Mouse (Mus musculus): ENCODE measurements around the gene Spatc1l.

DNA sequence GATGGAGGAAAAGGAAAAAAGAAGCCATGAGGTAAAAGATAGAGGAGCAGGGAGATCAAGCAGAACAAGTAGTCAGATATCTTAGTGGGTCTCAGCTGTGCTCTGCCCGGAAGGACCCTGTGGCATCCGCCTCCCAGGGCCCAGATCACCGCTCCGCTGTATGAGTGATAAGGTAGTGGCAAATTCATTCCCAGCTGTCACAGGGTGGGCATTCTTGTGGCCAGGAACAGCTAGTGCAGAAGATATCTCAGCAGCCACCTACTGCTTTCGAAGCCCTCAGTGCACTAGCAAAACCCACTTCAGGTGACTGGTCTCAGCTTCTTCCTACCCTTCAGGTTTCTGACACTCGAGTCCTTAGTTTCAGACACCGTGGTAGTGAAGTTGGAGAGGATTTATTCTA is 50.4 kb downstream of the Spatc1l start:
- TF ChIP-seq ZNF384 (IDR thresholded peaks at IDR 0.05; ENCODE audit: low read depth, low read length) (no peak), HCFC1 (IDR thresholded peaks at IDR 0.05; ENCODE audit: borderline replicate concordance, insufficient read depth, low read length) (no peak), CHD2 (IDR thresholded peaks at IDR 0.05; ENCODE audit: low read depth, low read length) (no peak), MAFK (IDR thresholded peaks at IDR 0.05; ENCODE audit: insufficient read depth, low read depth, low read length) (no peak), ZC3H11A (IDR thresholded peaks at IDR 0.05; ENCODE audit: borderline replicate concordance, low read depth, low read length) (no peak)
